Mouse (Mus musculus) liver, adult (tissue): Measurements from ENCODE around the gene Jade2.

ENCODE experiments used
- GATA4 ChIP-seq: IDR thresholded peaks from 2 replicates; pipeline ENCODE4 v1.6.1; 2014; ENCODE audit warnings: mild to moderate bottlenecking, low read length; ENCODE audit not compliant: insufficient replicate concordance

The Jade2 gene

GRCm38 (mm10) chr11:51796272-51796671 is 61.2 kb downstream of the Jade2 start:
- TF ChIP-seq GATA4, result no peak

GRCm38 (mm10) chr11:51790662-51791061 is 66.8 kb downstream of the Jade2 start:
- no peak for TF ChIP-seq GATA4

DNA sequence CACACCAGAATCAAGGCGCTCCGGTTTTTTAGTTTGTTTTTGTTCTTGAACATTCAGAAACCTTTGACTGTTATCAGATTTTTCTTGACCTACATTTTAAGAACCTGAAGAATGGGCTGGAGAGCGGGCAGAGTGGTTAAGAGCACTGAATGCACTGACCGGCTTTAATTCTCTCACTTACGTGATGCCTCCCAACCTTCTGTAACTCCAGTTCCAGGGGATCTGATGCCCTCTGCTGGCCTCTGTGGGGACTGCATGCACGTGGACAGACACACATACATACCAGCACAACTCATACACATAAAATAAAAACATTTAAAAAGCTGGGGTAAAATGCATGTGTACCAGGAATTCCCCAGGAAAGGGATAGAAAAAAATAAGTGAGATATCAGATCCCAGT is 71.5 kb downstream of the Jade2 start:
- no peak for TF ChIP-seq GATA4

- no peak for TF ChIP-seq GATA4
Measured at GRCm38 (mm10) chr11:51782721-51783120, 74.7 kb downstream of the Jade2 start.

- no peak for TF ChIP-seq GATA4
Measured at GRCm38 (mm10) chr11:51780773-51781267, 76.6 kb downstream of the Jade2 start.

GRCm38 (mm10) chr11:51777478-51777877 is 80.0 kb downstream of the Jade2 start:
- TF ChIP-seq GATA4, result no peak

GRCm38 (mm10) chr11:51775507-51775906 is 81.9 kb downstream of the Jade2 start:
- TF ChIP-seq GATA4, result no peak

- TF ChIP-seq GATA4, result peak; percentile 84; the same call in 1 of the 2 replicates
Measured at GRCm38 (mm10) chr11:51768296-51768695, 89.2 kb downstream of the Jade2 start.

DNA sequence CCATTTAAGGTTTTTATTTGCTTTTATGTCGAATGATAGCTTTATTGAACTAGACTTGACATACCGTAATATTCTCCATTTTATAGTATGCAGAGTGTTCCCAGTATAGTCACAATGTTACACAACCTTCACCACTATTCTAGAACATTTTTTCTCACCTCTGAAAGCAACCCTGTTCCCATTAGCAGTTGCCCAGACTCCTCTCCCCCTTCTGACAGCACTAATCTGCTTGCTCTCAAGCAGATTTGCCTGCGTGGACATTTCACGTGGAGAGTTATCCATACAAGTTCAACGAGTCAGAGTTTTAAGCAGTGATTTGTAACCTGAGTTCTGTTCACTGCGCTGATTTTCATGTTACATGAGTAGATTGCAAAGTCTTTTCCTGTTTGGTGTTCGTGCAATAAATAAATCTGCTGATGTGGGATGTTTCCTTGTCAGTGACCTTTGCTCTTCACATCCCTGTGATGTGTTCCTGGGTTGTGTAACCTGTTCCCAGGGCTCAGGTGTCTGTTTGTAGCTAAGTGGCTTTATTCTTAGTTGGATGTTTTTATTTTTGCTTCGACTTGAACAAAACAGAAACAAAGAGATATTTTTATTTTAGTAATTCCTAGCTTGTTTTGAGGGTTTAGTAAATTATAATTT is 89.8 kb downstream of the Jade2 start:
- peak; percentile 42; the same call in 1 of the 2 replicates for TF ChIP-seq GATA4

DNA sequence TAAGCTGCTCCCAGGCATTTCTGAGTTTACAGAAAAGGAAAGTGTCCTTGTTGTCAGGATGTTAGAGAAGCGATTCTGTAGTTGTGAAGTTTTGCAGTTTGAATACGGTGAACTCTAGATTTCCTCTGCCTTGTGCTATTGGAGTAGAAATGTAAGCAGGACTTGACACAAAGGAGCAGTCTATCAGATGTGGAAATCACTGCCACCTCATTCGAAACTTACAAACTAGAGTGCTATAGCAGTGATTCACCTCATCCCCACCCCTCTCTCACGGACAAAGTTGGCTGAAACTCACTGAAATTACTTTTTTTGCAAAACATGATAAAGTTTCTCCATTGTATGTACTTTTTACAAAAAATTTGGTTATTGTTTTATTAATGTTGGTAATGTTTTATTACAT is 92.6 kb downstream of the Jade2 start:
- no peak for TF ChIP-seq GATA4

DNA sequence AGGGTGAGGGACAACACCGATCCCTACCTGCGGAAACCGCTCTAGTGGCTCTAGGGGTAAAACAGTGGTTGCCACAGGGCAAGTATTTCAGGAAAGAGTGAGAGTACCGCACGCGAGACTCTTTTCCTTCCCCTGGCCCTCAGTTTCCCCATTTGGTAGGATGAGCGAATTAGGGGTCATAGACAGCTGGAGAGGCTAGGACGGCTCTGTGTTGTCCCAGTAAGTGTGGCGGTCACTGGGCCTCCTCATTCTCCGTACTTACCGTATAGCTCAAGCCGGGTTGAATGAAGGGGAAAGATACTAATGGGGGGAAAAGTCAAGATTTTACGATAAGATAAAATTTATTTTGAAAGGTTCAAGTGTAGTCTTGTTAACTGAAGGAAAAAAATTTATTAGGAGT is 93.5 kb downstream of the Jade2 start:
- no peak for TF ChIP-seq GATA4
